Mouse (Mus musculus) liver, adult 2 months (tissue): Measurements from ENCODE around the gene Stard3.

Source experiments
- CTCF ChIP-seq: fragments of 200-500 bp; IDR thresholded peaks from 2 replicates; pipeline ENCODE4 v1.5.1; 2011; ENCODE audit warnings: low read depth, low read length, control low read depth
- POLR2A ChIP-seq: fragments of 200-500 bp; IDR thresholded peaks from 2 replicates; pipeline ENCODE4 v1.6.1; 2011; ENCODE audit warnings: low read length, control low read depth; ENCODE audit not compliant: insufficient read depth; ENCODE audit errors: extremely low read depth

DNA sequence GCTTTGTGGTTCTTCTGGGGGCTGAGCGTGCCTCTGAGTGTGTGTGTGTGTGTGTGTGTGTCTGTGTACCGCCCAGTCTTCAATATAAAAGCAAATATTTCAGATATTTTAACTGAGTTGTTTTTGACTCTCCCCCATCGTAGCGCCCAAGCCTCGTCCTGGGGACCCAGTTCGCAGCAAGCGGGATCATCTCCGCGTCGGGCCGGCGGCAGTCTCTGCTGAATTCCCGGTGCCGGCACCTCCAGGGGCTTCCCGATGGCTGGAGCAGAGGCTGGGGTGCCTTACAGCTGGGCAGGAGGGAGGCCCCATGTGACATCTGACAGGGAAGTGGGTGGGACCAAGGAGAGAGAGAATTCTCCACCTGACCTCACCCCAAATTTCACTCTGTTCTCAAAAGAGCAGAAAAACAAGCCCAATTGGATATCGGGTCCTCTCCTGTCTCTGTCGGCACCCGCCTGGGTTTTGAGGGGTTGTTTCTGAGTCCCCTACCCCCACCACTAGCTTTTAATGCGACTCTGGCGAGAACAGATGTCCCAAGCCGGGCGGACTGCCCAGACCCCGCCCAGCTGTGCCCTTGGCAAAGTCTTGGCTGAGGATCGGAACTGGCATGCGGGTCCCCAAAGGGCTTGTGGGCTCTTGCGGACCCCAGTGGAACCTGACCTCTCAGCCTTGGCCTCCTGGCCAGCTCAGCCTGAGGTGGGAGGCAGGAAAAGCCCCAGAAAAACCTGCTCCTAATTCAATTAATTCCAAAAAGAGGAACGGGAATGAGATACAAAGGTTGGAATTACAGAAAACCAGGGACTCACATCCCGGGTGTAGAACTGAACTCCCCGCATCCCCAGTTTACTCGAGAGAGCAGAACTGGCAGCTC is 37.1 kb upstream of the Stard3 start:
- TF ChIP-seq CTCF (no peak), POLR2A (no peak)
